Mouse (Mus musculus) erythroblast, adult 5-6 weeks (primary cell): ENCODE measurements around the gene Mycbp. TPM values are rescaled to one million over a fixed set of nuclear protein-coding genes. Genes with fewer than 3 reads are reported as not detected.
"Not testable (repeated sequence)": the region's sequence is repeated elsewhere in the genome, so short reads cannot be mapped to it uniquely, and the experiment has no call there.

ENCODE experiments used
- ATAC-seq: replicated peaks from 2 replicates; pipeline ENCODE4 v1.8.0; 2016; ENCODE audit warnings: moderate number of reproducible peaks, mild to moderate bottlenecking, moderate TSS enrichment, inconsistent platforms; ENCODE audit not compliant: poor library complexity, low FRiP score, severe bottlenecking
- total RNA-seq, 2 experiments: library from RNA; stranded (forward) in 1 of 2; stranded (reverse) in 1 of 2; fragments of 150-400 nt in 1 of 2; fragments of 200-764, 138-1000 nt in 1 of 2; gene quantifications; 2 replicates each; pipeline versions ENCODE4 v1.2.3 to v1.2.4; 2015 to 2017; ENCODE audit warnings: low replicate concordance in 2 of 2

Gene Mycbp
- total RNA-seq, 2 experiments from 2014 or later = 3.7 to 11.9 TPM

DNA sequence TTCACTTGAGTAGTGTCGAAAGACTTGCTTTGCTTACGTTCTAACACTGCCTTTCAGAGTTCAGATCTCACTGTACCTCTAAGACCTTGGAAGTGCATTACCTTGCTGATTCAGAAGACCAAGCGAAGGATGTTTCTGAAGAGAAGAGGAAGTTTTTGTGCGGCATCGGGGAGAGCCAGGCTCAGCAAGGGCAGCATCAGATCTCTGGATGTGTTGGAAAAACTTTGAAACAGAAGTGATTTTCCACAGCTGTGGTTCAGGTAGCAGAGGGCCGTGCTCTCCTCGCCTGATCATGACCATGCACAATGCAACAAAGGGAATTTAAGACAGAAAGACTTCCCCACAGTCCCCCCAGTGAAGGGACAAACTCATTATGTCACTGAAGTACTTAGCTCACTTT, 31.4 kb downstream of the Mycbp start:
- ATAC-seq = no peak

DNA sequence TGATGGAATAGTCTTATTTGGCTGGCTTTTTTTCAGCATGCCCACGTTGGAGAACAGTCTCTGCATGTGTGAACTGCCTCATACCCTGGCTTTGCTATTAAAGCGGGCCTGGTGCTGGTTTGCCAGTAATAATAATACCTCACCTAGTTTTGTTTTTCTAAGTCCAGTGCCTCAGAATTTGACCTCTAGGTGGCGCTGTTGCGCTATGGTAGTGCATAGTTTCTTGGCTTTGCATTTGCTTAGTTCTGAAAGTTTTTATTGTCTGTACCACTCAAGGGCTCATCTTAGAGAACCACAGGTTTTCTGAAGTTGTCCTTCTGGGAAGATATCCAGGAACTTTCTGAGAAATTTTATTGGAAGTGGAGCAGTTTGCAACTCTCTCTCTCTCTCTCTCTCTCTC, 35.2 kb downstream of the Mycbp start:
- ATAC-seq = peak; percentile 77

DNA sequence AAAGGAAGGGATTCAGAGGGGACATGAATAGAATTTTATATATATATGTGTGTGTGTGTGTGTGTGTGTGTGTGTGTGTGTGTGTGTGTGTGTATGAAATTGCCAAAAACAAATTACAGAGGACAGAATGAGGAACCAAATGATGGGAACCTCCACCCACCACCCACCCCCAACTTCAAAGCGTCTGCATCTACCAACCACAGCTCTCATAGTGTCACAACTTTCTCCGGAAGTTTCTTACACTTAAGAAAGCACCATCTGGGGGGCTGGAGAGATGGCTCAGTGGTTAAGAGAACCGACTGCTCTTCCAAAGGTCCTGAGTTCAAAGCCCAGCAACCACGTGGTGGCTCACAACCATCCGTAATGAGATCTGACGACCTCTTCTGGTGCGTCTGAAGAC, 36.2 kb downstream of the Mycbp start:
- not testable (repeated sequence) for ATAC-seq

DNA sequence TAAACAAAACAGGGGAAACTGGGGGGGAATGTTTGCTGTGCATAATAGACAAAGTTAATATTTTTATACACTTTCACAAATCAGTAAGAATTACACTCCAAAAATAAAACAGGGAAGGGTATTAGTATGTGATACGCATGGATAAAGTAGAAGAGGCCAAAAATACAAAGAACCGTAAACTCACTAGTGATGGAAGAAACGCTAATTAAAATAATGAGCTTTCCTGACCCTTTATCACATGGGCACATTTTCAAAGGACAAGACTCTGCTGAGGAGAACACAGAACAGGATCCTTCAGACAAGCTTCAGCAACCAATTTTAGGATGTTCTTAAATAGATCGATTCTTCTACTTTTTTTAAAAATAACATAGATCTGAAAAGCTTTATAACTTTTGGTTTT, 42.1 kb downstream of the Mycbp start:
- ATAC-seq = no peak

DNA sequence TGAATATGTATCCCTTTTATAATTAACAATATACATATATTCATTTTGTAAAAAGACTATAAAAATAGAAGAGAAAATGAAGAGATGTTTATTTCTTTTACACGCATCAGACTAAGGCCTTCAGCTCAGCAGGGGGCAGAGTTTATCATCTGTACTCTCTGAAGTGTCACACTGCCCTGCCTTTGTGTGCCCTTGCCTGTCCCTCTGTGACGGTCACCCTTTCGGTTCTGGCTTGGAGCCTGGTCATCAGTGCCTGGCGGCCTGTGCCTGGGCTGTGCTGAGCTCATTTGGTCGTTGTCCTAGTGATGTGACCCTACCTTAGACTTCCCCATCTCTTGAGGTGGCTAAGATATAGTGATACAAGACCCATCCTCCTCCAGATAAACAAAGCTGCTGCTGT, 42.5 kb downstream of the Mycbp start:
- ATAC-seq = no peak

DNA sequence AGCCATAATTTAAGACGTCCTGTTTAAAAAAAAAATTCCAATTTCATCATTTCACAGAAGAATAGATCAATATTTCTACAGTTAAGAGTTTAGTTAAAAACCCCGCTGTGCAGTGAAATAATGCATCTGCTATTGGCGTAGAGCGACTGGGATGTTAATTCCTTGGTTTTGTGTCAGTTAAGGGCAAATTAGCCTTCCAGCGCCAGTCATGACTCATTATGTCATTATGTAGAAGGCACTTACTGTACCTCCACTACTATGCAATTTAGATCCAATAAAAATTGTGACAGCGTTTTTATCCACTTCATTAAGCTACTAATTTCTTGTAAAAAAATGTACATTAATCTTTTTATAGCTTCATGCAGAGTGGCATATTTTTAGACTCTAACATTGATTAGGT, 44.3 kb downstream of the Mycbp start:
- ATAC-seq = no peak

DNA sequence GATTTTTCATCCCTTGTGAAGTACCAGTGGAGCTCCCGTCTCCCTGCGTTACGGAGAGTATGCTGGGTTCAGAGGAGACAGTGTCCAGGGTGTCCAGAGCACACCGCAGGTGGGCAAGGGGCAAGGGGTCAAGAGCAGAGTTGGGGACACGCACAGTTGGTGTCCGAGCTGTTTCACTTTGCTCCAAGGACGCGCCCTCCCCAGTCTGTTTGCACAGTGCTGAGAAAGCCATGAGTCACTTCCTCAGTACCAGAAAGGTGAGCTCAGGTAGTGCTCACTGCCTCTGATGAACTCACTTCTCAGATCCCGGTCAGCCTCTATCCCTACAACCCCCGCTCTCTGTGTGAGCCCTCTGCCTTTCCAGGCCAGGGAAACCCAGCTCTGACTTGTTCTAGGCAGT, 45.0 kb downstream of the Mycbp start:
- ATAC-seq = no peak

DNA sequence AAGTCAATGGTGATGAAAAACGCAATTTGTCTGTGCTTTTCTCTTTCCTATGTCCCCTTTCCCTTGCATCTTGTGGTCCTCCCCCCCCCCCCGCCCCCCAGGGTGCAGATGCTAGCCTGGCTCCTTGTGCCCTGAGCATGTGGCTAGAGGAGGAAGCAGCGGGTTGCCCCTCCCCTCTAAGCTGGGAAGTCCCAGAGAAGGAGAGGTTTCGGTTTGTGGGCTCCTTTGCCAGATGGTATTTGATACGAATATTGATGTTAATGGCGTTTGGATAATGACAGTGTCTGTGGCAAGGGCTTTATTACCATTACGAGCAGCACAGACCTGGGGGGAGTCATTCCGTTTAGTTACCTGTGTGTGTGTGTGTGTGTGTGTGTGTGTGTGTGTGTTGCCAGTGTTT, 47.4 kb downstream of the Mycbp start:
- ATAC-seq = no peak

DNA sequence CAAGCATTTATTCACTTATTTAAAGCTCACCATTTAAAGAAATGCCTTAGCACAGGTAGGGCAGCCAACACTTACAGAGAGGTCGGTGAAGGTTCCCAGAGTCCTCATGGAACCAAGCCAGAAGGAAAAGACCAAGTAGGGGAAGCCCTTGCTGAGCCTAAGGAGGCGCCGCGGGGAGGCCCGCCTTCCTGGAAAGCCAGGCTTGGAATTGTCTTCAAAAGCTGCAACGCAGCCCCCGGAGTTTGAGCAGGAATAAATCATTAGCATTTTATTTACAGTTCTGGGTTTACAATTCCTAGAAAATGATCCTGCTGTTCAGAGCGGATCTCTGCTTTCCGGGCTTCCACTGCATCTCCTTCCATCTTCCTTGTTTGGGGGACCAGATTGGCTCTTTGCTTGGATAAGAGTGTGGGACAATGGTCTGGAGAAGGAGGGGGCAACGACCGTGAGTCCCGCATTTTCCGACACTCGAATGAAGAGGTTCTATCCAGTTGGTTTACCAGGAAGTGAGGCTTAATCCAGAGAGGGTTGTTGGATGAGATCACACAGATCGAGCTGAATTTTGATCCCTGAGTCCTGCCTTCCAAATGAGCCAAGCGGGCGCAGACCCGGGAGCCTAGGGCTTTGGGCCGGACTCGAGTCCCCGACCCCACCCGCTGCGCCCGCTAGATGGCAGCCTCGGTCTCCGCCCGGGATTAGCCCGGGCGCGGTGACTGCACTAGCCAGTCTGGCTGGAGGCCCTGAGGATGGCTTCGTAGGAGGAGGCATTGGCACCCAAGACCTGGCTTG, 52.3 kb downstream of the Mycbp start:
- ATAC-seq = 0 out of 2 replicates have a peak, but pooled peaks have one; percentile 70

DNA sequence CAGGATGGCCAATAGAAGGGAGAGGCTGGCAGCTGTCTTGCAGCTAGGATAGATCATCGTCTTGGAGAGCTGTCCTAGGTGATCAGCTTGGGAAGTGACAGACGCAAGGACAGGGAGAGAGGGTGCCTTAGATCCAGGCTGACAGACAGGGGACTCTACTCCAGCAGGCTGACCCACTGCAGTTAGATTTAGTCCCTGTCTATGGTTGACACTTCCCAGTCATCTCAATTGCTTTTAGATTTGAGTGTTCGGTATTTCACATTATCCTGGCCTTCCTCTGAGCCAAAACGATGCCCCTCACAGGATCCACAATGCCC, 52.8 kb downstream of the Mycbp start:
- no peak for ATAC-seq

DNA sequence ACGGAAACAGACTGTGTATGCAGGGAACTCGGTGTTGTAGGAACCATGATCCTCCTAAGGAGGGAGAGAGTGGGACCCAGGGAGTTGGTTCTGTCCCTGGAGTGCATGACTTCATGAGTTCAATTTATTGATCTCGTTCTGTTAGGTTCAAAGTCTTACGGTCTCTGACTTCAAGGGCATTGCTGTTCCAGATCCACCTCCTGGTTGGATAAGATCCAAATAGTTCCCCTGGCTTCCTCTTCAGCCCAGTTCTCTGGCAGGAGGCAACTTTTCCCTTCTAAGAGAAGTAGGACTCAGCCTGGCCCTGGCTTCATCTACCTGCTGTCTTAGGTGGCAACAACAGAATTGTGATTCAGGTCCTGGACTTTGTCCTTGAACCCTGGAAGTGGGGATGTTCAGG, 53.3 kb downstream of the Mycbp start:
- ATAC-seq = no peak

DNA sequence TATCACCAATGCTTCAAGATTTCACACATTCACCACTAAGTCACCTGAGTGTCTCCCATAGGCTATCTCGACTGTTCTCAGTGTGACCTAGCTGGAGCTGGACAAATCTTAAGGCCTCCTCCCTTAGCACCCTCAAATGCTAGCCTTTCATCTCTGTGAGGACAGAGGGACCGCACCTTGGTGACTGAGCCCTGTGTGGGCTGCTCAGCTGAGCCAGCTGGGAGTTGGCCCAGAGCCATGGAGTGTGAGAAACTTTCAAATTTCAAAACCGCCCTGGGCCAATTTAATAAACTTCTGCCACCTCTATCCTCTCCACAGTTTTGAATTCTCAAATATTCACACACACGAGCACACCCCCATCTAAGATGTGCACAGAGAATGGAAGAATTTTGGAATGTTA, 56.3 kb downstream of the Mycbp start:
- no peak for ATAC-seq

Other genes with a start within 250 kb of the Mycbp start
- 48.5 and 52.5 TPM in 2 replicates for gene Macf1, start 220.5 kb upstream of the Mycbp start, total RNA-seq (2015; ENCODE audit: low replicate concordance)
- 65.5 and 81.0 TPM in 2 replicates for gene Macf1, start 220.5 kb upstream of the Mycbp start, total RNA-seq (2017; ENCODE audit: low replicate concordance)
- 25.3 and 32.9 TPM in 2 replicates for gene Ndufs5, start 186.6 kb upstream of the Mycbp start, total RNA-seq (2015; ENCODE audit: low replicate concordance)
- gene Ndufs5, start 186.6 kb upstream of the Mycbp start, total RNA-seq (2017; ENCODE audit: low replicate concordance) = 27.9 and 29.0 TPM in 2 replicates
- 17.5 and 27.4 TPM in 2 replicates for gene Akirin1, start 154.5 kb upstream of the Mycbp start, total RNA-seq (2015; ENCODE audit: low replicate concordance)
- 9.3 and 34.0 TPM in 2 replicates for gene Akirin1, start 154.5 kb upstream of the Mycbp start, total RNA-seq (2017; ENCODE audit: low replicate concordance)
- not detected in 2 replicates for gene Rhbdl2, start 117.0 kb upstream of the Mycbp start, total RNA-seq (2015; ENCODE audit: low replicate concordance)
- gene Rhbdl2, start 117.0 kb upstream of the Mycbp start, total RNA-seq (2017; ENCODE audit: low replicate concordance) = not detected in 2 replicates
- gene 4933427I04Rik, start 45.2 kb upstream of the Mycbp start, total RNA-seq (2015; ENCODE audit: low replicate concordance) = not detected in 2 replicates
- gene 4933427I04Rik, start 45.2 kb upstream of the Mycbp start, total RNA-seq (2017; ENCODE audit: low replicate concordance) = not detected in 2 replicates
- gene Rragc, start 12.6 kb downstream of the Mycbp start, total RNA-seq (2015; ENCODE audit: low replicate concordance) = 6.7 and 20.7 TPM in 2 replicates
- 12.7 and 14.4 TPM in 2 replicates for gene Rragc, start 12.6 kb downstream of the Mycbp start, total RNA-seq (2017; ENCODE audit: low replicate concordance)
- not detected in 2 replicates for gene 4930535I16Rik, start 13.2 kb downstream of the Mycbp start, total RNA-seq (2015; ENCODE audit: low replicate concordance)
- not detected in 2 replicates for gene 4930535I16Rik, start 13.2 kb downstream of the Mycbp start, total RNA-seq (2017; ENCODE audit: low replicate concordance)